Mouse (Mus musculus): Measurements from ENCODE around the gene Samd10. TPM values are rescaled to one million over a fixed set of nuclear protein-coding genes. Genes with fewer than 3 reads are reported as not detected.

The Samd10 gene
- 10 to 100 TPM; 17.4 to 21.5 TPM for total RNA-seq (2023)

GRCm38 (mm10) chr2:181598454-181599351 lies at the start of gene Samd10:
Gene Samd10, minus strand, starts transcription at chr2:181599212.

GRCm38 (mm10) chr2:181592231-181593041 lies 6.6 kb downstream of the Samd10 start, which contains the start of gene Zfp512b:
Gene Zfp512b, minus strand, starts transcription at chr2:181592803.

GRCm38 (mm10) chr2:181591528-181592085 lies 7.4 kb downstream of the Samd10 start, which contains the start of gene Prpf6:
Gene Prpf6, plus strand, starts transcription at chr2:181591868.

GRCm38 (mm10) chr2:181584411-181584942 lies 14.5 kb downstream of the Samd10 start, which contains the start of gene Uckl1:
Gene Uckl1, minus strand, starts transcription at chr2:181584892.

Other genes with a start within 250 kb of the Samd10 start
- gene Zgpat, start 234.3 kb downstream of the Samd10 start, total RNA-seq (2023) = 10 to 100 TPM; 83.0 to 85.7 TPM
- 100 to 1,000 TPM in 1 of 2 experiments, 10 to 100 TPM in 1; 92.9 to 100 TPM for gene Arfrp1, start 233.8 kb downstream of the Samd10 start, total RNA-seq (2023)
- 10 to 100 TPM; 62.3 to 74.9 TPM for gene Lime1, start 219.1 kb downstream of the Samd10 start, total RNA-seq (2023)
- 1 to 10 TPM in 1 of 2 experiments, under 1 TPM in 1; 0.83 to 2.2 TPM for gene Zbtb46, start 139.8 kb downstream of the Samd10 start, total RNA-seq (2023)
- gene Abhd16b, start 106.0 kb downstream of the Samd10 start, total RNA-seq (2023) = not detected
- 10 to 100 TPM; 83.2 to 83.7 TPM for gene Tpd52l2, start 102.1 kb downstream of the Samd10 start, total RNA-seq (2023)
- gene Dnajc5, start 78.7 kb downstream of the Samd10 start, total RNA-seq (2023) = 100 to 1,000 TPM; 134 to 138 TPM
- 100 to 1,000 TPM; 186 to 229 TPM for gene Uckl1, start 14.3 kb downstream of the Samd10 start, total RNA-seq (2023)
- 10 to 100 TPM; 61.5 to 62.6 TPM for gene Prpf6, start 7.3 kb downstream of the Samd10 start, total RNA-seq (2023)
- 10 to 100 TPM; 31.8 to 51.8 TPM for gene Zfp512b, start 6.4 kb downstream of the Samd10 start, total RNA-seq (2023)
- not detected for gene Gm29797, start 57.8 kb upstream of the Samd10 start, total RNA-seq (2023)
- gene Sox18, start 72.4 kb upstream of the Samd10 start, total RNA-seq (2023) = under 1 TPM in 1 of 2 experiments, not detected in 1; 0.44 TPM
- 10 to 100 TPM; 23.7 to 26.9 TPM for gene Tcea2, start 81.1 kb upstream of the Samd10 start, total RNA-seq (2023)
- gene Rgs19, start 94.8 kb upstream of the Samd10 start, total RNA-seq (2023) = 100 to 1,000 TPM; 203 to 209 TPM
- not detected for gene Lkaaear1, start 99.2 kb upstream of the Samd10 start, total RNA-seq (2023)
- 1 to 10 TPM in 1 of 2 experiments, under 1 TPM in 1; 0.24 to 1.2 TPM for gene Oprl1, start 115.8 kb upstream of the Samd10 start, total RNA-seq (2023)
- not detected for gene Myt1, start 164.1 kb upstream of the Samd10 start, total RNA-seq (2023)
- gene Pcmtd2, start 238.6 kb upstream of the Samd10 start, total RNA-seq (2023) = 10 to 100 TPM; 42.1 to 52.2 TPM